Mouse (Mus musculus) mouse embryonic stem cell (cell line): ENCODE measurements around the gene Olfr175-ps1.

Experiments
- in situ Hi-C, 2 experiments: fragments of 300-500 bp; cut with MboI; formaldehyde crosslinking; loops; 1 replicate in 1 of 2; 3 replicates in 1 of 2; pipeline ENCODE4 v1.14.3; 2019 to 2020; ENCODE audit warnings: low sequenced_read_pairs in 2 of 2, low pct_unique_long_range_greater_than_20kb in 1 of 2, mixed read lengths in 1 of 2; ENCODE audit not compliant: unreplicated experiment in 1 of 2

Gene Olfr175-ps1

DNA sequence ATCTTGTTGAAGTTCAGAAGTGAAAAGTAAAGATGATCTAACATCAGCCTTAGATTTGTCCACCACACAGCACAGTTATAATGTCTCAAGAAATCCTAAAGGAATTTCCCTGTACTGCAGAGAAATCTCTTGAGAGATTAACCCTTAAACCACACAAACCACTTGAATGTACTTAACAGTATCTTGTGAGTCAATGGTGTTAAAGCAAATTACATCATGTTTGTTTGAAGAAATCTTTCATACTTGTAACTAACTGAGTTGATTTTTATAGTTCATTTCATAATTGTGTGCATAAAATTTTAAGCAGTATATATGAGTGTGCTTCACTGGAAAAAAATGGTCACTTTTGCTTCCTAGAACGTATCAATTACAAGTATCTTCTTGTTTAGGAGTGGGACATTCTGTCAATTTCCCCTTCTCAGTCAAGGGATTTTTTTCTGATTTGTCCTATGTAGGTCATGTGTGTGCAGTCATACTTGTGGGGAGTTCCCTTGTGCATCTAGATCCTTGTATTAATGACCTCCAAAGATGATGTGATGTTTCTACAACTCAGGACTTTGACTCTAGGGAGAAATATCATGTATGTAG lies at the start of gene Olfr175-ps1:
Gene Olfr175-ps1, minus strand, starts transcription at position 51 of the 588 bp plus-strand sequence.
- in situ Hi-C loops, result no loop called here

DNA sequence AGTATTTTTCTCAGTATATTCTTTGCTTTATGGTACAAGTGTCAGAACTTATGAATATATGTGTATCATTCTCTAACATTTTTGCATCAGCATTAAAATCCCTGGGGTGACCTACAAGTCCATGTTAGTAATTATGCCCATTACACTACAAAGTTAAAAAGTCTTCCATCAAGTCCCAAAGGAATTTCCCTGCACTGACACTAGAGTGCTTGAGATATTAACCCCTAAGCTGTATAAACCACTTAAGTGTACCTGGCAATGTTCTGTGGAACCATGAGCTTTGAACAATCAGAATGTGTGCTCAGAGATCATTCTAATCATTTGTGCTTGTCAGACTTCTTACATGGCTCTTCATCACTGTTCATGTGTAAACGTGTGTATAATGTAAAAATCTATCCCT lies 48.1 kb upstream of the Olfr175-ps1 start, which contains the start of gene Olfr177:
Gene Olfr177, minus strand, starts transcription at position 101 of the 400 bp plus-strand sequence.
- in situ Hi-C loops, result no loop called here

- in situ Hi-C loops, result no loop called here
These were observed 34.9 kb upstream of the Olfr175-ps1 start for GRCm38 (mm10) chr16:58861479-58861878.

DNA sequence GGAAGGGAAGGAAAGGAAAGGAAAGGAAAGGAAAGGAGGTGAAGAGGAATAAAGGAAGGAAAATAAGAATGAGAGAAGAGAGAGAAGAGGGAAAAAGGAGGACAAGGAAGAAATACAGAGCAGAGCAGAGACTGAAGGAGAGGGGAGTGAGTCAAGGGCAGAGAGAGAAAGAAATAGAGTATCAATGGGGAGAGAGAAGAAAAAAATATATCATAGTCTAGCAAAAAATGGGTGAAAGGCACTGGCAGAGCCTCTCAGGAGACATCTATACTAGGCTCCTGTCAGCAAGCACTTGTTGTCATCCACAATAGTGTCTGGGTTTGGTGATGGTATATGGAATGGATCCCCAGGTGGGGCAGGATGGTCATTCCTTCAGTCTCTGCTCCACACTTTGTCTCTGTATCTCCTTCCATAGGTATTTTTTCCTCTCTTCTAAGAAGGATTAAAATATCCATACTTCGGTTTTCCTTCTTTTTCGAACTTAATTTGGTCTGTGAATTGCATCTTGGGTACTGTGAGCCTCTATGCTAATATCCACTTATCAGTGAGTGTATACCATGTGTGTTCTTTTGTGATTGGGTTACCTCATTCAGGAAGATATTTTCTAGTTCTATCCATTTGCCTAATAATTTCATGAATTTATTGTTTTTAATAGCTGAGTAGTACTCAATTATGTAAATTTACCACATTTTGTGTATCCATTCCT lies 33.6 kb upstream of the Olfr175-ps1 start:
- in situ Hi-C loops, result no loop called here

GRCm38 (mm10) chr16:58800168-58800567 lies 26.4 kb downstream of the Olfr175-ps1 start, which contains the start of gene Olfr173:
Gene Olfr173, minus strand, starts transcription at chr16:58800268.
- in situ Hi-C loops, result loop anchor here in 1 of 2 experiments (25.0 kb wide), 1 partner anchor 562 kb away; the partner anchor contains the start of gene Olfr209
